Mouse (Mus musculus) mouse trophoblast stem cell (cell line): ENCODE results near the gene Cc2d2b.

Experiments
- in situ Hi-C, 2 experiments: fragments of 300-500 bp; cut with MseI, MboI; formaldehyde crosslinking; loops; 2 replicates in 1 of 2; 3 replicates in 1 of 2; pipeline ENCODE4 v1.15.1; 2025

Cc2d2b gene

GRCm38 (mm10) chr19:40831416-40832201 is 83.1 kb downstream of the Cc2d2b start:
- in situ Hi-C loops = no loop called here

- in situ Hi-C loops = no loop called here
Measured at GRCm38 (mm10) chr19:40832361-40832760, 83.8 kb downstream of the Cc2d2b start.

- in situ Hi-C loops = no loop called here
Measured at GRCm38 (mm10) chr19:40834436-40834835, 85.9 kb downstream of the Cc2d2b start.

- in situ Hi-C loops = no loop called here
Measured at GRCm38 (mm10) chr19:40838205-40838604, 89.7 kb downstream of the Cc2d2b start.

- in situ Hi-C loops = no loop called here
Measured at GRCm38 (mm10) chr19:40840303-40840702, 91.8 kb downstream of the Cc2d2b start.

- in situ Hi-C loops = no loop called here
Measured at GRCm38 (mm10) chr19:40841083-40841482, 92.5 kb downstream of the Cc2d2b start.

- in situ Hi-C loops = no loop called here
Measured at GRCm38 (mm10) chr19:40841593-40841992, 93.0 kb downstream of the Cc2d2b start.

GRCm38 (mm10) chr19:40844731-40845130 is 96.2 kb downstream of the Cc2d2b start:
- in situ Hi-C loops = no loop called here

GRCm38 (mm10) chr19:40849391-40849790 is 100.8 kb downstream of the Cc2d2b start:
- in situ Hi-C loops = no loop called here

GRCm38 (mm10) chr19:40859555-40859954 is 111.0 kb downstream of the Cc2d2b start:
- in situ Hi-C loops = no loop called here

GRCm38 (mm10) chr19:40868284-40868683 is 119.7 kb downstream of the Cc2d2b start:
- in situ Hi-C loops = no loop called here

- in situ Hi-C loops = no loop called here
Measured at GRCm38 (mm10) chr19:40869425-40870105, 121.0 kb downstream of the Cc2d2b start.

GRCm38 (mm10) chr19:40872955-40873665 is 124.6 kb downstream of the Cc2d2b start:
- in situ Hi-C loops = no loop called here
